Mouse (Mus musculus) forebrain, embryonic 15.5 days (tissue): ENCODE measurements around the gene Tpst2. TPM values are rescaled to one million over a fixed set of nuclear protein-coding genes. Genes with fewer than 3 reads are reported as not detected.
"Not testable (repeated sequence)": the region's sequence is repeated elsewhere in the genome, so short reads cannot be mapped to it uniquely, and the experiment has no call there.

Experiments
- ATAC-seq: fragments of 200-750 bp; cut with Nextera tagmentation; replicated peaks from 2 replicates; pipeline ENCODE4 v1.8.0; 2017; ENCODE audit warnings: mild to moderate bottlenecking, moderate TSS enrichment, moderate library complexity
- H3K27ac ChIP-seq: fragments of 300-500 bp; sonication (generic); replicated peaks from 2 replicates; pipeline ENCODE4 v1.5.1; 2015; ENCODE audit warnings: mild to moderate bottlenecking, inconsistent platforms
- H3K27me3 ChIP-seq: fragments of 300-500 bp; sonication (generic); 2 replicates; pipeline ENCODE4 v1.6.1; 2015; ENCODE audit warnings: inconsistent platforms
- H3K36me3 ChIP-seq: fragments of 300-500 bp; sonication (generic); 2 replicates; pipeline ENCODE4 v1.6.1; 2015; ENCODE audit warnings: mild to moderate bottlenecking, inconsistent platforms
- H3K4me1 ChIP-seq: fragments of 300-500 bp; sonication (generic); 2 replicates; pipeline ENCODE4 v1.6.1; 2015; ENCODE audit warnings: inconsistent platforms
- H3K4me2 ChIP-seq: fragments of 300-500 bp; sonication (generic); replicated peaks from 2 replicates; pipeline ENCODE4 v1.6.1; 2015; ENCODE audit warnings: mild to moderate bottlenecking, inconsistent platforms
- H3K4me3 ChIP-seq: fragments of 300-500 bp; sonication (generic); 2 replicates; pipeline ENCODE4 v1.5.1; 2015; ENCODE audit warnings: mild to moderate bottlenecking, inconsistent platforms
- H3K9ac ChIP-seq: fragments of 300-500 bp; sonication (generic); replicated peaks from 2 replicates; pipeline ENCODE4 v1.6.1; 2015; ENCODE audit warnings: mild to moderate bottlenecking, inconsistent platforms
- H3K9me3 ChIP-seq: fragments of 300-500 bp; sonication (generic); 2 replicates; pipeline ENCODE4 v1.6.1; 2016; ENCODE audit warnings: inconsistent platforms
- WGBS: fragments of 180-500 bp; shearing (Covaris S2); methylation state at CpG from one replicate; pipeline ENCODE4 v1.1.7; 2015; ENCODE audit warnings: mixed read lengths; 5-methylcytosine and 5-hydroxymethylcytosine counted together
- polyA plus RNA-seq: library from polyadenylated mRNA; unstranded; fragments of >200 nt; fragmentation: Nextera tagmentation; extraction: Ambion mirVana; gene quantifications from 2 replicates; pipeline ENCODE4 v1.2.1, GENCODE M21; 2015

Tpst2 gene
- polyA plus RNA-seq, 1 experiment from 2014 or later: 29.5 TPM

DNA sequence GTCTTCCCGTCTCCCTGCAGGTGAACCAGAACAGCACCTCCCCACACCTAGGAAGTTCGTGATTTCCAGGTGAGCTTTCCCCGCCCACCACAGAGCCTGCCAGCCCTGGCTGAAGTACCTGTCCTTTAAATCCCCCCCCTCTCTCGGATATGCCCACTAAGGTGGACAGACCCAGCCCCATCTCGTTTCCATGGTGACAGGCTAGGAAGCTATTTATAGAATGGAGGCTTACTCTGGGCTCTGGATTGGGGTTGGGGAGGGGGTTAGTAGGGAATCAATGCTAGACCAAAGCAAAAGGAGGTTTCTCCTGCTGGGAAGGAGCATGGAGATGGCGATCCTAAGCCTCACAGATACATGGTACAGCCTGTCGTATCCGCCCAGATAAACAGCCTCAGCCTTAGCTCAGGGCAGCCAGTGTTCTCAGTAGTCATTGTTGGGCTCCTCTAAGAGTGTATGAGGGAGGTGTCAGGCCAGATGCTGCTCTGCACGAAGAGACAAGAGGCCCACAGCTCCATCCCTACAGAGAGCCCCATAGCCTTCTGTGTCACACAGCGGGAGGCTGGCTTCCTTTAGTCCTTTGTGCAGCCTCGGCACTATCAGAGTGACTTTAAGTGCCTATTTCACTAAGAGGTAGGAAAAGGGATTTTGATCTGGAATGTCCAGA, 36.9 kb downstream of the Tpst2 start:
- no peak overlapping the region for H3K9ac ChIP-seq
- WGBS: 52% methylated on average over 11 of the region's 11 CpGs
- no peak overlapping the region for H3K4me2 ChIP-seq

DNA sequence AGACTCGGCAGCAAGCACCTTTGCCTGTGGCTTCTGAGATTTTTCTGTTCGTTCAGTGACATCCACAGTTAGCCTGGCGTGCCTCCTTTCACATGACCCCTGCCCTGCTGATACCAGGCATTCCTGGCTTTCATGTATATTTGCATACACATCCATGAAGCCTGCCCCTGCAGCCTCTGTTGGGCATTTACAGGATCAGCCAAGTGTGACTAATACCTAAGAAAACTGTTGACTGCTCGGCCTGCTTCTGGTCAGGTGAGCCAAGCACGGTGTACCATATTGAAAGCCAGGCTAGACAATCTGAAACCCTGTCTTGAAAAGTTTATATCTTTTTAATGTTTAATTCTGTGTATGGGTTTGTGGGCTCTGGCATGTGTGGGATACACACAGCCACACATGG, 40.0 kb downstream of the Tpst2 start:
- Histone ChIP-seq H3K27ac (no peak overlapping the region), H3K9ac (no peak overlapping the region), H3K4me3 (no peak overlapping the region), H3K4me2 (no peak overlapping the region), H3K27me3 (no peaks in the 10 kb centered on the region), H3K4me1 (no peaks in the 10 kb centered on the region), H3K36me3 (peaks cover 13% of the 10 kb centered on the region; the same call in 1 of the 2 replicates), H3K9me3 (no peaks in the 10 kb centered on the region)
- WGBS: 69% methylated on average over 5 of the region's 5 CpGs
- ATAC-seq: no peak

More for the DNA sequence above, 36.9 kb downstream of the Tpst2 start:
- H3K27me3 ChIP-seq: no peaks in the 10 kb centered on the region
- H3K9me3 ChIP-seq: no peaks in the 10 kb centered on the region
- H3K4me3 ChIP-seq: no peak overlapping the region
- ATAC-seq: no peak
- no peaks in the 10 kb centered on the region for H3K4me1 ChIP-seq
- H3K27ac ChIP-seq: peak overlapping the region; percentile 52
- peaks cover 19% of the 10 kb centered on the region for H3K36me3 ChIP-seq

DNA sequence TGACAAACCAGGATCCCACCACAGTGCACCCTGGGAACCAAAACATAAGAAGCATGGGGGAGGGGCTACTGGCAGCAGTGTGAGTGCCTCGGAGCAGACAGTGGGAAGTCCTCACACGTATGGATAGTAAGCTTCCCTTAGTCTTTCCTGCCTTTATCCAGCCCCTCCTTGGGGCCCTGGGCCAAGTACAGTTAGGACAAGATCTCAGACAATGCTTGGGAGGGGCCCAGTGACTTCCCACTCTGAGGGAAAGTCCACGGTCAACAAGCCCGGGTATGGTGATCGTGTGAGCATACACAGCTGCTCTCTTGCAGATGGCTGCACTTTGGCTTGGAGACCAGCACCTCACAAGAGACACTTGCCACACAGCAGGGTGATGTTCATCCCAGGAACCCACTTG, 40.8 kb downstream of the Tpst2 start:
- no peaks in the 10 kb centered on the region for H3K27me3 ChIP-seq
- no peak overlapping the region for H3K4me3 ChIP-seq
- H3K36me3 ChIP-seq: peaks cover 13% of the 10 kb centered on the region; the same call in 1 of the 2 replicates
- no peak overlapping the region for H3K9ac ChIP-seq
- no peak for ATAC-seq
- H3K4me2 ChIP-seq: no peak overlapping the region
- WGBS: 74% methylated on average over 5 of the region's 5 CpGs
- no peaks in the 10 kb centered on the region for H3K9me3 ChIP-seq
- H3K27ac ChIP-seq: no peak overlapping the region
- no peaks in the 10 kb centered on the region for H3K4me1 ChIP-seq

DNA sequence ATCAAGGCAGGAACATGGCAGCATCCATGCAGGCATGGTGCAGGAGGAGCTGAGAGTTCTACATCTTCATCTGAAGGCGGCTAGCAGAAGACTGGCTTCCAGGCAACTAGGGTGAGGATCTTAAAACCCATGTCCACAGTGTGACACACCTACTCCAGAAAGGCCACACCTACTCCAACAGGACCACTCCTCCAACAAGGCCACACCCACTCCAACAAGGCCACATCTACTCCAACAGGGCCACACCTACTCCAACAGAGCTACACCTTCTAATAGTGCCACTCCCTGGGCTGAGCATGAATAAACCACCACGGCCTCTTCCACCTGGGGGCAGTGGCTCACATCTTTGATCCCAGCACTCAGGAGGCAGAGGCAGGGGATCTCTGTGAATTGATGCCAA, 42.9 kb downstream of the Tpst2 start:
- H3K4me2 ChIP-seq, H3K9ac ChIP-seq, H3K9me3 ChIP-seq, H3K27me3 ChIP-seq, H3K4me1 ChIP-seq, ATAC-seq, H3K27ac ChIP-seq, H3K4me3 ChIP-seq: not testable (repeated sequence)
- 58% methylated on average over 2 of the region's 2 CpGs for WGBS
- peaks cover 13% of the 10 kb centered on the region; the same call in 1 of the 2 replicates for H3K36me3 ChIP-seq

DNA sequence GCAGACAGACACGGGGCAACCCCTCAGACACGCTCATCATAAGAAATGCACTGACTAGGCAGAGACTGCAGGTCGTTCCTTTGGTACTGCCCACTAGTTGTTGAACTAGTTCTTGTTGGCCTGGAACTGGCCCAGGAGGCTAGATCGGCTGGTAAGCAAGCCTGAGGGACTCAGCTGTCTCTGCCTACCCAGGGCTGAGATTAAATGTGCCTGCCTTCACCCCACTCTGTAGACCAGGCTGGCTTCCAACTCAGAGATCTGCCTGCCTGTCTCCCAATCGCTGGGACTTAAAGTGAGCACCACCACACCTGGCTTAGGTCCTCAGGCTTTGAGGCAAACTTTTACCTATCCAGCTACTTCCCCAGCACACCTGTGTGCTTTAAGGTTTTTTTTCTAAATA, 43.9 kb downstream of the Tpst2 start:
- Histone ChIP-seq H3K4me1 (peaks cover 2% of the 10 kb centered on the region), H3K4me2 (no peak overlapping the region), H3K4me3 (no peak overlapping the region), H3K27me3 (no peaks in the 10 kb centered on the region), H3K9me3 (no peaks in the 10 kb centered on the region), H3K36me3 (peaks cover 5% of the 10 kb centered on the region; the same call in 1 of the 2 replicates), H3K27ac (no peak overlapping the region), H3K9ac (no peak overlapping the region)
- WGBS: 72% methylated on average over 5 of the region's 5 CpGs
- no peak for ATAC-seq

DNA sequence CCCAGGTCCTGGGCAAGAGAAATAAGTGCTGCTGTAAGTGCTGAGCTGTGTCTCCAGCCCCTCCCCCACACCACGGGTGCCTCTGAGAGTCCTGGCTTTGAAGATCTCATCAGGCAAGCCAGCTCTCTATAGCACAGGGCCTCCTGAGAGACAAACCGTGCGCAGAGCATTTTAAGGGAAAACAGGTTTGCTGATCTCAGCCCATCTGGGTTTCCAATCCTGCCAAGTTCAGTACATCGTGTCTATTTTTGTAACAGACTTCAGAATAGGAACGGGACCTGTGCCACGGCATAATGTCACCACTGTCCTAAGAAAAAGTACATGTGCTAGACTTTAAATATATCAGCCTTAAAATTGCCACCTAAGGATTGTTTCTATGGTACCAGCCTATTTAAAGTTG, 44.4 kb downstream of the Tpst2 start:
- Histone ChIP-seq H3K27ac (no peak overlapping the region), H3K4me3 (no peak overlapping the region), H3K9ac (no peak overlapping the region), H3K4me2 (no peak overlapping the region), H3K36me3 (no peaks in the 10 kb centered on the region), H3K4me1 (peaks cover 7% of the 10 kb centered on the region), H3K9me3 (no peaks in the 10 kb centered on the region), H3K27me3 (no peaks in the 10 kb centered on the region)
- no peak for ATAC-seq
- 61% methylated on average over 6 of the region's 6 CpGs for WGBS

DNA sequence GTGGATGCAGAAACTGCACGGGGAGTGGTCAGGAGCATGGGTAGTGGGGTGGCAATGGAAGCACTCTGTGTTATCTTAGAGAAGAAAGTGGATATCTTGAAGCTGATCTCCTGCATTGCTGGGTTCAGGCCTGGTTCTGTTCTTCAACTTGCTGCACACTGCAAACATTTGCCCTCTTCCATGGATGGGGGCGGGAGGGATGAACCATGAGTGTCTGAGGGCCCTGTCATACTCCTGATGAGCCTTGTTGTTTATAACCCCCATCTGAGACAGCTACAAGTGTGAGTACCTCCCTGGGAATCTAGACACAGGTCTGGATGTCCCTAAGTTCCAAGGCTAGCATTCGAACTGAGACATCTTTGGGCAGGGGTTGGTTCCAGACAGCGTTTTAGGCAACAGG, 44.9 kb downstream of the Tpst2 start:
- no peak overlapping the region for H3K4me3 ChIP-seq
- WGBS: 74% methylated on average over 4 of the region's 4 CpGs
- H3K4me2 ChIP-seq: no peak overlapping the region
- no peak overlapping the region for H3K27ac ChIP-seq
- peaks cover 7% of the 10 kb centered on the region for H3K4me1 ChIP-seq
- H3K9ac ChIP-seq: no peak overlapping the region
- H3K9me3 ChIP-seq: no peaks in the 10 kb centered on the region
- no peaks in the 10 kb centered on the region for H3K27me3 ChIP-seq
- ATAC-seq: no peak
- H3K36me3 ChIP-seq: no peaks in the 10 kb centered on the region

DNA sequence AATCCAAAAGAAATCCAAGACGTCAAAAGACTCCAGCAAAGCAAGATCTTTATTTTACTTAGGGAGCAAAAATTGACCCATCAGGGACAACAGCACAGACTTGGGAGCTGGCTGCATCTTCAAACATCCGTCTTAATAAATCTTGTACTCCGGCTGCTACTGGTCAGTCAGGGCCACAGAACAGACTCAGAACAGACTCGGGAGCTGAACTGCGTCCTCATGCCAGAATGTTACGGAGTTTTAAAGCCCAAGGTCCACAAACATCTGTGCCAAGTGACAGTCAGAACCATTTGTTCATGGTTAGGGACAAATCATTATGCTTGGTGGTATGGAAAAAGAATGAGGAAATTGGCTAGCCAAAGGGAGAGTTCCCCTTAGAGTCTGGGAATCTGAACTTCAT, 46.8 kb downstream of the Tpst2 start:
- H3K4me1 ChIP-seq: peaks cover 18% of the 10 kb centered on the region
- no peak overlapping the region for H3K4me3 ChIP-seq
- no peaks in the 10 kb centered on the region for H3K36me3 ChIP-seq
- no peaks in the 10 kb centered on the region for H3K27me3 ChIP-seq
- WGBS: 86% methylated on average over 6 of the region's 6 CpGs
- no peak overlapping the region for H3K9ac ChIP-seq
- H3K4me2 ChIP-seq: no peak overlapping the region
- ATAC-seq: no peak
- H3K9me3 ChIP-seq: no peaks in the 10 kb centered on the region
- H3K27ac ChIP-seq: no peak overlapping the region

DNA sequence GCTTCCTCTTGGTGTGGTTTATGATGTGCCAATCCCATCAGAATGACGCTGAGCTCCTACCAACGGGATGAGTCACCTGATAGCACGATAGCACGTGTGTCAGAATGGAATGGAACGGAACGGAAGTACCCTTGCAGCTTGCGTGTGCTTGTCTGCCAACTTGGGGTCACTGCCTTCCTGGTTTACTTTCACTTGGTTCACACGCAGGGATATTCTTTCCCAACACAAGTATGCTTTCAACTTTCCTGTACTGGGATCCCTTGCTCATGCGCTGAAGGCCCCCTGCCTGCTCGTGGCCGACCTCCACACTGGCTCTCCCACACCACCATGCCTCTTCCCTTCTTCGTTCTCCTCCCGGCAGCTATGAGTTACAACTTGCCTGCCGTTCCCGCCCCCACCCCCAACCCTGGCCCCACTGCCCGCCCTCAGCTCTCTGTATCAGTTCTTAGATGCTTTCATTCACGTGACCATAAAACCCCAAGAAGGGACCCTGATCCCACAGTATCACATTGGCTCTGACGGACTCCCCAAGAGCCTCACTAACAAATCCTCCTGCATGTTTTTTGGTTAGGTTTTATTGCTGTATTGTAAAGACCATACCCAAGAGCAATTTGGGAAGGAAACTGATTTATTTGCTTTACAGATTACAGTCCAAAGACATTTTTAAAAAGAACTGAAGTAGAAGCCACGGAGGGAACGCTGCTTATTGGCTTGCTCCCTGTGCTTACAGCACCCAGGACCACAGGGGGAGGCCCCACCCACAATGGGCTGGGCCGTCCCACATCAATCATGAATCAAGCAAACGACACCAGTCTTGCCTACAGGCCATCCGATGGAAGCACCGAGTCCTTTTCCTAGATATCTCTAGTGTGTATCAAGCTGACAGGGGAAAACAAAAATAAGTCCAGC, 48.4 kb downstream of the Tpst2 start:
- ATAC-seq: 0 out of 2 replicates have a peak, but pooled peaks have one; percentile 18
- no peaks in the 10 kb centered on the region for H3K9me3 ChIP-seq
- H3K27me3 ChIP-seq: no peaks in the 10 kb centered on the region
- no peak overlapping the region for H3K27ac ChIP-seq
- 36% methylated on average over 24 of the region's 24 CpGs for WGBS
- H3K4me1 ChIP-seq: peaks cover 18% of the 10 kb centered on the region
- H3K9ac ChIP-seq: no peak overlapping the region
- H3K4me2 ChIP-seq: peak overlapping the region; percentile 74
- peak overlapping the region; percentile 96; the same call in 1 of the 2 replicates for H3K4me3 ChIP-seq
- peaks cover 7% of the 10 kb centered on the region for H3K36me3 ChIP-seq

DNA sequence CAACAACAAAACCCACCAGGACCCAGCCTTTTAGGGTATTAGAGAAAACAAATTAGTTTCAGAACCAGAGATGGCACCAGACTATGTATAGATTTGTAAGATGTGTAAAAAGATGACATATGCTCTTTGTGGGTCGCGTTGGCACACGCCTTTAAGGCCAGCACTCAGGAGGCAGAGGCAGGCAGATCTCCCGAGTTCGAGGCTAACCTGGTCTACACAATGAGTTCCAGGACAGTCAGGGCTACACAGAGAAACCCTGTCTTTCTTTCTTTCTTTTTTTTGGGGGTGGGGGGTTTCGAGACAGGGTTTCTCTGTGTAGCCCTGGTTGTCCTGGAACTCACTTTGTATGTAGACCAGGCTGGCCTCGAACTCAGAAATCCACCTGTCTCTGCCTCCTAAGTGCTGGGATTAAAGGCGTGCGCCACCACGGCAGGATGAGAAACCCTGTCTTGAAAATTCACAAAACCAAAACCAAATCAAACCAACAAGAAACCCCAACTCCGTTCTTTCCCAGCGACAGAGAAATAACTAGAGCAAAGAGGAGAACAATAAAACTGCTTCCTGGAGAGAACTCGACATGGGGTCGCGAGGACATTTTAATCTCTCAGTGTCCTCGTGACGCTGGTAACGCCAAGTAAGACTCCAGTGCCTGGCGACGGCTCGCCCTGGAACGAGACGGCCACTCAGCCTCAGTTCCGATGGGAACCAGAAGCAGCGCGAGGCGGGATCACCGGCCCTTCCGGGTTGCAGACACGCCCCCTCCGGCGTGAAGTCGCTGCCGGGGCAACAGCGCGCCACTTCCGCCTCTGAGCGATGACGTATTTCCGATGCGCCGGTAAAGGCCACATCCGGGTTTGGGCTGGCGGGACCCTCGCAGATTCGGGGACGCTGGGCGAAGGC, 49.3 kb downstream of the Tpst2 start, which contains the start of gene Tfip11:
TSS of gene Tfip11 (plus strand) at position 813 of the 900 bp plus-strand sequence.
- Histone ChIP-seq H3K4me3 (peak within 1 kb of the TSS; percentile 96), H3K27ac (peak within 1 kb of the TSS; percentile 91), H3K9me3 (no peaks in the 10 kb centered on the region), H3K27me3 (no peaks in the 10 kb centered on the region), H3K4me2 (peak within 1 kb of the TSS; percentile 74), H3K4me1 (peaks cover 18% of the 10 kb centered on the region), H3K36me3 (peaks cover 15% of the 10 kb centered on the region), H3K9ac (peak within 1 kb of the TSS; percentile 79)
- WGBS: 9% methylated on average over 48 of the region's 48 CpGs
- ATAC-seq: peak; percentile 94

DNA sequence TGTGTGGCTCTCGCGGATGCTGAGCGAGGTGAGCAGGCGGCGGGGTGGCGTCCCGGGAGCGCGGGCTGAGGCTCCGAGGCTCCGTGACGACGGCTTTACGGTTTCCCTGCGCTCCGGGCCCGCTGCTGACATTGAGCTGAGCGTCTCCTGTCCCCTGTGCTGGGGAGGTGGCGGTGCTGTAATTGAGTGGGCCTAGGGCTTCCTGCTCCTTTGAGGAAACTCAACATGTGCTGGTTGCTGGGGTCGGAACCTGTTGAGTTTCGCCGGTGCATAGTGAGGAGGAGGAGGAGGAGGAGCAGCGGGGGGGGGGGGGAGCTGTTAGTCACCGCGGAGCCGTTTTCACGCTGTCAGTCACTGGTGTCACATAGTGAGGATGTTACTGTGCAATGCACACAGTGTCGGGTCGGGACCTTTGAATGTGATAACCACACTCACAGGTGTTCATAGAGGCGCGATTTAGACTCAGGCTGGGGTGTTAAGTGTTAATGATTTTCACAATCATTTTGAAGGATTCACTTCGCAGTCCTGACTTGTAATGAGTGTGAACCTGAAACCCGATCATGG, 50.0 kb downstream of the Tpst2 start:
- Histone ChIP-seq H3K4me1 (peaks cover 18% of the 10 kb centered on the region), H3K27ac (peak overlapping the region; percentile 91), H3K4me3 (peak overlapping the region; percentile 96)

More for the DNA sequence above, 50.0 kb downstream of the Tpst2 start:
- Histone ChIP-seq H3K27me3 (no peaks in the 10 kb centered on the region), H3K36me3 (peaks cover 22% of the 10 kb centered on the region), H3K4me2 (peak overlapping the region; percentile 74), H3K9ac (peak overlapping the region; percentile 79), H3K9me3 (no peaks in the 10 kb centered on the region)
- ATAC-seq: peak; percentile 32
- WGBS: under 1% methylated on average over 32 of the region's 33 CpGs
